Mouse (Mus musculus) liver, adult 2 months (tissue): ENCODE data around the gene Poll. TPM values are rescaled to one million over a fixed set of nuclear protein-coding genes. Genes with fewer than 3 reads are reported as not detected.

Experiments
- DNase-seq: peaks from one replicate; pipeline ENCODE4 v3.0.0-alpha.2; 2011; ENCODE audit warnings: low read depth, low spot score; ENCODE audit errors: extremely low read depth
- H3K27ac ChIP-seq: fragments of 200-500 bp; replicated peaks from 2 replicates; pipeline ENCODE4 v1.5.1; 2012; ENCODE audit warnings: low read depth, mild to moderate bottlenecking, control low read depth, inconsistent platforms, low read length; ENCODE audit not compliant: insufficient read depth
- H3K27me3 ChIP-seq: fragments of 200-500 bp; 2 replicates; pipeline ENCODE4 v1.6.1; 2012; ENCODE audit warnings: mild to moderate bottlenecking, moderate library complexity, low read length, inconsistent platforms; ENCODE audit not compliant: control insufficient read depth, insufficient read depth
- H3K36me3 ChIP-seq: fragments of 200-500 bp; 2 replicates; pipeline ENCODE4 v1.6.1; 2012; ENCODE audit warnings: low read length, inconsistent platforms; ENCODE audit not compliant: control insufficient read depth, insufficient read depth
- H3K4me1 ChIP-seq: fragments of 200-500 bp; 2 replicates; pipeline ENCODE4 v1.6.1; 2011; ENCODE audit warnings: low read length; ENCODE audit not compliant: control insufficient read depth, insufficient read depth
- H3K4me3 ChIP-seq: fragments of 200-500 bp; 2 replicates; pipeline ENCODE4 v1.5.1; 2011; ENCODE audit warnings: low read depth, mild to moderate bottlenecking, control low read depth, low read length, moderate library complexity; ENCODE audit not compliant: insufficient read depth
- H3K79me2 ChIP-seq: fragments of 200-500 bp; 2 replicates; pipeline ENCODE4 v1.6.1; 2012; ENCODE audit warnings: inconsistent platforms, mild to moderate bottlenecking, low read length, moderate library complexity; ENCODE audit not compliant: control insufficient read depth, insufficient read depth
- H3K9ac ChIP-seq: fragments of 200-500 bp; 2 replicates; pipeline ENCODE4 v1.6.1; 2012; ENCODE audit warnings: low read depth, mild to moderate bottlenecking, control low read depth, inconsistent platforms, low read length
- CTCF ChIP-seq: fragments of 200-500 bp; IDR thresholded peaks from 2 replicates; pipeline ENCODE4 v1.5.1; 2011; ENCODE audit warnings: low read depth, low read length, control low read depth
- POLR2A ChIP-seq: fragments of 200-500 bp; IDR thresholded peaks from 2 replicates; pipeline ENCODE4 v1.6.1; 2011; ENCODE audit warnings: low read length, control low read depth; ENCODE audit not compliant: insufficient read depth; ENCODE audit errors: extremely low read depth
- whole genome bisulfite sequencing: fragments of 180-500 bp; shearing (Covaris S2); methylation state at CpG from one replicate; pipeline ENCODE4 v1.1.7; 2018; 5-methylcytosine and 5-hydroxymethylcytosine counted together
- polyA plus RNA-seq: library from polyadenylated mRNA; depleted of rRNA; stranded (reverse); fragments of >200 nt; gene quantifications from 2 replicates; pipeline ENCODE4 v1.2.3, GENCODE M21; 2012
- total RNA-seq: library from RNA; depleted of rRNA; stranded (reverse); fragments of >200 nt; gene quantifications from 2 replicates; pipeline ENCODE4 v1.2.3, GENCODE M21; 2014

Poll gene
- total and polyA plus RNA-seq, 2 experiments, result 6.1 to 7.3 TPM

- Histone ChIP-seq H3K4me3 (no peak overlapping the region), H3K27ac (no peak overlapping the region), H3K36me3 (no peaks in the 10 kb centered on the region), H3K79me2 (no peaks in the 10 kb centered on the region; the same call in 1 of the 2 replicates), H3K4me1 (no peaks in the 10 kb centered on the region), H3K27me3 (no peaks in the 10 kb centered on the region), H3K9ac (no peak overlapping the region)
- no peak for DNase-seq
- WGBS, result 98% methylated on average over 4 of the region's 4 CpGs
- TF ChIP-seq CTCF (no peak), POLR2A (no peak)
Measured at GRCm38 (mm10) chr19:45597106-45597505, 36.8 kb upstream of the Poll start.

GRCm38 (mm10) chr19:45596434-45596833 is 36.1 kb upstream of the Poll start:
- no peak overlapping the region for H3K9ac ChIP-seq
- H3K27ac ChIP-seq, result no peak overlapping the region
- H3K36me3 ChIP-seq, result no peaks in the 10 kb centered on the region
- no peaks in the 10 kb centered on the region for H3K4me1 ChIP-seq
- no peak for TF ChIP-seq POLR2A
- TF ChIP-seq CTCF, result no peak
- H3K4me3 ChIP-seq, result no peak overlapping the region
- DNase-seq, result no peak
- no peaks in the 10 kb centered on the region; the same call in 1 of the 2 replicates for H3K79me2 ChIP-seq
- WGBS, result 92% methylated on average over 6 of the region's 6 CpGs
- no peaks in the 10 kb centered on the region for H3K27me3 ChIP-seq

GRCm38 (mm10) chr19:45596019-45596418 is 35.7 kb upstream of the Poll start:
- no peak overlapping the region for H3K27ac ChIP-seq
- WGBS, result 93% methylated on average over 7 of the region's 7 CpGs
- no peak for DNase-seq
- TF ChIP-seq POLR2A (no peak), CTCF (no peak)
- H3K4me3 ChIP-seq, result no peak overlapping the region
- H3K9ac ChIP-seq, result no peak overlapping the region
- no peaks in the 10 kb centered on the region for H3K36me3 ChIP-seq
- no peaks in the 10 kb centered on the region for H3K4me1 ChIP-seq
- no peaks in the 10 kb centered on the region for H3K27me3 ChIP-seq
- no peaks in the 10 kb centered on the region; the same call in 1 of the 2 replicates for H3K79me2 ChIP-seq

- no peaks in the 10 kb centered on the region; the same call in 1 of the 2 replicates for H3K79me2 ChIP-seq
- H3K4me3 ChIP-seq, result no peak overlapping the region
- WGBS, result 96% methylated on average over 6 of the region's 6 CpGs
- no peak overlapping the region for H3K27ac ChIP-seq
- H3K4me1 ChIP-seq, result no peaks in the 10 kb centered on the region
- TF ChIP-seq POLR2A, result no peak
- no peak for TF ChIP-seq CTCF
- no peaks in the 10 kb centered on the region for H3K36me3 ChIP-seq
- no peak for DNase-seq
- no peak overlapping the region for H3K9ac ChIP-seq
- no peaks in the 10 kb centered on the region for H3K27me3 ChIP-seq
Measured at GRCm38 (mm10) chr19:45595481-45595880, 35.1 kb upstream of the Poll start.

- Histone ChIP-seq H3K4me1 (no peaks in the 10 kb centered on the region), H3K27ac (no peak overlapping the region), H3K4me3 (no peak overlapping the region), H3K9ac (no peak overlapping the region), H3K36me3 (no peaks in the 10 kb centered on the region), H3K79me2 (no peaks in the 10 kb centered on the region; the same call in 1 of the 2 replicates), H3K27me3 (no peaks in the 10 kb centered on the region)
- DNase-seq, result no peak
- 94% methylated on average over 7 of the region's 7 CpGs for WGBS
- TF ChIP-seq POLR2A, result no peak
- no peak for TF ChIP-seq CTCF
Measured at GRCm38 (mm10) chr19:45594079-45594478, 33.7 kb upstream of the Poll start.

- TF ChIP-seq CTCF, result no peak
- no peak for TF ChIP-seq POLR2A
- H3K4me1 ChIP-seq, result no peaks in the 10 kb centered on the region
- no peak overlapping the region for H3K4me3 ChIP-seq
- H3K79me2 ChIP-seq, result no peaks in the 10 kb centered on the region
- WGBS, result 95% methylated on average over 9 of the region's 9 CpGs
- no peak for DNase-seq
- H3K9ac ChIP-seq, result no peak overlapping the region
- H3K27ac ChIP-seq, result no peak overlapping the region
- H3K27me3 ChIP-seq, result no peaks in the 10 kb centered on the region
- H3K36me3 ChIP-seq, result no peaks in the 10 kb centered on the region
Measured at GRCm38 (mm10) chr19:45592916-45593315, 32.6 kb upstream of the Poll start.
